ENCODE assay signal across 13 mouse cellular contexts in genomic region chr9:24283071-24283470, GRCm38 (mm10).
A peak's percentile ranks its signal among the peaks of the same experiment; 100 is the strongest.
DNase-seq lines count a peak whose midpoint lies in the region; ATAC-seq and TF ChIP-seq lines count a peak whose summit lies in the region.
"Had no signal": no experiment of that assay in that cellular context is flagged by ENCODE, and none has a peak within 500 bp of the region (broad histone marks: within the 10 kb centered on the region; RNA-seq: fewer than 3 reads in every experiment).

No protein-coding gene starts in this region.

- peak; percentile 79 for ATAC-seq in neural tube, embryonic 11.5 days (ENCODE audit: insufficient read depth, low FRiP score, low TSS enrichment)
- ATAC-seq in forebrain, postnatal 0 days = peak; percentile 89
- ATAC-seq in kidney, embryonic 14.5 days (ENCODE audit: low FRiP score, low TSS enrichment) = no peak
- ATAC-seq: intestine, embryonic 16.5 days; lung, postnatal 0 days; midbrain, embryonic 13.5 days had no signal

- WGBS in neural tube, embryonic 11.5 days = 72% methylated on average over 2 of the region's 2 CpGs
- WGBS in forebrain, postnatal 0 days = 50% methylated on average over 2 of the region's 2 CpGs
- 71% methylated on average over 2 of the region's 2 CpGs for WGBS in kidney, embryonic 14.5 days

- no peaks in the 10 kb centered on the region for H3K36me3 ChIP-seq in neural tube, embryonic 11.5 days (ENCODE audit: control insufficient read depth, insufficient read depth, low read length)
- H3K36me3 ChIP-seq in forebrain, postnatal 0 days (ENCODE audit: insufficient read depth) = no peaks in the 10 kb centered on the region
- H3K36me3 ChIP-seq in kidney, embryonic 14.5 days (ENCODE audit: control insufficient read depth, insufficient read depth, low read length) = no peaks in the 10 kb centered on the region
- H3K36me3 ChIP-seq: midbrain, embryonic 13.5 days had no signal

- DNase-seq in neural tube, embryonic 11.5 days (ENCODE audit: low spot score) = peak; percentile 24
- DNase-seq in neural tube, embryonic 10.5 days (ENCODE audit: extremely low spot score, low spot score) = no peak
- peak; percentile 81 for DNase-seq in forebrain, postnatal 0 days
- DNase-seq in layer of hippocampus, adult 2 months (ENCODE audit: low spot score in 2 of 2) = peak; percentile 36 to 67
- DNase-seq in mesoderm, embryonic 11.5 days (ENCODE audit: low read depth, low spot score) = peak; percentile 34
- DNase-seq in kidney, adult 11 months = no peak
- DNase-seq: adrenal gland, postnatal 36 days; gastrocnemius, postnatal 14 days; heart, postnatal 10 days had no signal

- H3K4me3 ChIP-seq in neural tube, embryonic 11.5 days (ENCODE audit: low read depth, low read length) = no peak overlapping the region
- H3K4me3 ChIP-seq in forebrain, postnatal 0 days (ENCODE audit: low read depth, low read length) = no peak overlapping the region
- H3K4me3 ChIP-seq in layer of hippocampus, adult 2 months = no peak overlapping the region
- H3K4me3 ChIP-seq in kidney, embryonic 14.5 days (ENCODE audit: low read length) = no peak overlapping the region
- H3K4me3 ChIP-seq: midbrain, embryonic 13.5 days had no signal

- no peak overlapping the region for H3K9ac ChIP-seq in neural tube, embryonic 11.5 days (ENCODE audit: low read length)
- no peak overlapping the region for H3K9ac ChIP-seq in forebrain, postnatal 0 days
- H3K9ac ChIP-seq in kidney, embryonic 14.5 days (ENCODE audit: low read depth, low read length) = no peak overlapping the region
- H3K9ac ChIP-seq: midbrain, embryonic 13.5 days had no signal

- no peak overlapping the region for H3K4me2 ChIP-seq in neural tube, embryonic 11.5 days (ENCODE audit: low read depth)
- no peak overlapping the region for H3K4me2 ChIP-seq in forebrain, postnatal 0 days (ENCODE audit: low read depth)
- no peak overlapping the region for H3K4me2 ChIP-seq in kidney, embryonic 14.5 days (replicated peaks; ENCODE audit: low read depth, low read length)
- H3K4me2 ChIP-seq: midbrain, embryonic 13.5 days had no signal

- no peak overlapping the region for H3K27ac ChIP-seq in neural tube, embryonic 11.5 days (ENCODE audit: low read depth, low read length)
- H3K27ac ChIP-seq in forebrain, postnatal 0 days (ENCODE audit: low read depth, low read length) = no peak overlapping the region
- H3K27ac ChIP-seq in layer of hippocampus, adult 2 months = no peak overlapping the region
- no peak overlapping the region for H3K27ac ChIP-seq in kidney, embryonic 14.5 days (ENCODE audit: low read depth, low read length)
- H3K27ac ChIP-seq: midbrain, embryonic 13.5 days had no signal

- H3K4me1 ChIP-seq in neural tube, embryonic 11.5 days (ENCODE audit: control insufficient read depth, insufficient read depth, low read length) = no peaks in the 10 kb centered on the region; the same call in 1 of the 2 replicates
- 0 out of 2 replicates have a peak, but pooled peaks cover 5% of the 10 kb centered on the region for H3K4me1 ChIP-seq in forebrain, postnatal 0 days (ENCODE audit: insufficient read depth)
- no peaks in the 10 kb centered on the region for H3K4me1 ChIP-seq in kidney, embryonic 14.5 days (ENCODE audit: control insufficient read depth, insufficient read depth, low read length)

- TF ChIP-seq CTCF in forebrain, postnatal 0 days (IDR thresholded peaks at IDR 0.05; ENCODE audit: low read depth) = no peak
- no peak for TF ChIP-seq CTCF in layer of hippocampus, adult 2 months (conservative IDR thresholded peaks at IDR 0.05)

- no peaks in the 10 kb centered on the region for H3K9me3 ChIP-seq in neural tube, embryonic 11.5 days (ENCODE audit: control insufficient read depth, low read length)
- no peaks in the 10 kb centered on the region for H3K9me3 ChIP-seq in forebrain, postnatal 0 days (ENCODE audit: low read length)
- no peaks in the 10 kb centered on the region for H3K9me3 ChIP-seq in kidney, embryonic 14.5 days (ENCODE audit: control insufficient read depth, low read length)
- H3K9me3 ChIP-seq: midbrain, embryonic 13.5 days had no signal

- no peaks in the 10 kb centered on the region for H3K27me3 ChIP-seq in neural tube, embryonic 11.5 days (ENCODE audit: control insufficient read depth, insufficient read depth, low read length)
- no peaks in the 10 kb centered on the region for H3K27me3 ChIP-seq in forebrain, postnatal 0 days (ENCODE audit: insufficient read depth, low read length)
- no peaks in the 10 kb centered on the region for H3K27me3 ChIP-seq in kidney, embryonic 14.5 days (ENCODE audit: control insufficient read depth, insufficient read depth, low read length)
- H3K27me3 ChIP-seq: midbrain, embryonic 13.5 days had no signal

Comparison
In these comparisons a context has a peak if more than half of its experiments do, and no peak if none do; other contexts are left out.
1. DNase-seq: peak in neural tube, embryonic 11.5 days (single experiment), forebrain, postnatal 0 days (single experiment), layer of hippocampus, adult 2 months (2 of 2) and mesoderm, embryonic 11.5 days (single experiment); none in neural tube, embryonic 10.5 days (single experiment) and kidney, adult 11 months (single experiment).